Mouse (Mus musculus): Measurements from ENCODE around the gene Pcdh9.

Gene Pcdh9

DNA sequence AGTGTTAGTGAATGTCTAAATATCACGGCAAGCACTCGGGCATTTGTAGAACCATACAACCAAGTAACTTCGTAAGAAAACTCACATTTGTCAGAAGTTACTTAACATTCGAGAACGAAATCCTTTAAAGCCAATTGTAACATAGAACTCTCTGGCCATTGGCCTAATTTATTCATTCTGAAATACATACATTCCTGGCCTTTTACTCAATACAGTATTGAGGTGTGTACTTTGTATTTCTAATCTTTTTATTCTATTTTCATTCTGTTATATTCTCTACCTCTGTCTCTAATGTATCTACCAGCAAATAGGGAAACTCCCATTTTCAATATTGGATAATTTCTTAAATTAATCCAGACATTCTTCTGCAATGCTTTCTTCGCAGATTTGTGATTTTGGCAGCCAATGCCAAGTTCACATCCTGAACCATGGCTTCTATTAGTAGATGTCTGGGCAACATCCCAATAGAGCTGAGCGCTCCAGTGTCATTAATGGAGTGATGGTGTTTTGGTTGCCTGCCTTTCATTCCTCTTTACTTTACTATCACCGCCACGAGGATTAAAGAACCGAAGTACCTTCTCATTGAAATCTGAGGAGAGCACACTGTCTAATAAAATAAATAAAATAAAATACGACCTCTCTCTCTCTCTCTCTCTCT, 346.4 kb downstream of the Pcdh9 start:
- DNase-seq = no peak

DNA sequence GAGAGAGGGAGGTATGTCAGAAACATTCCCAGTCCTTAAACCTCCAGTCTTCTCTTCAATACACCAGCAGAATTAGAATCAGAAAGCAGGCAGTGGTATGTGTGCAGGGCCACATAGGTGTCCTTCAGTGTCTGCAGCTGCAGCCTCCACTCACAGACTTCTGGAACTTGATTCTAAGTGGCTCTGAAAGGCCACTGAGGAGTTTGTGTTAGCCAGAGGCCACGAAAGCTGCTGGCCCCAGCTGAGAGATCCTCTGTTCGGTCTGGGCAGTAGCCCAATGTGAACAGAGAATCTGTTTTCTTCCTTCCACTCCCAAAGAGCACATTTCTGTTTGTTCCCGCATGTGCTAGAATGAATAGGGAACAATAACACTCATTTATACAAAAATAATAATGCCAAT, 346.9 kb downstream of the Pcdh9 start:
- no peak for DNase-seq

DNA sequence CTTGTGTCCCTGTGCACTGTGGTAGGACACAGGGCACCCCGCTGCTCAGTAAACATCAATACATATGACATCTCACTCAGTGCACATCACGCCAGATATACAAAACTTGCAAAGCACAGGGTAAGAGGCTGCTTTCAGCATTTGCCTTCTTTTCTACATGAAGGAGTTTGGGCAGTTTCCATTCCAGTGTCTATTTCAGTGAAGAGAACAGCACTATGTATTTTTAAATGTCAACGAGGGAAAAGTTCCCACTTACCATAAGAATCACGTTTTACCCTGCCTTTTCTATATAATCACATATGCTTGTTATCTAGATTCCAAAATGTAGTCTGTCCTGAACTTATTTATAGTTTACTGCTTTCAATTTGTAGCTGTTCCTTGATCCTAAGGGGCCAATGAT, 355.6 kb downstream of the Pcdh9 start:
- DNase-seq = no peak

DNA sequence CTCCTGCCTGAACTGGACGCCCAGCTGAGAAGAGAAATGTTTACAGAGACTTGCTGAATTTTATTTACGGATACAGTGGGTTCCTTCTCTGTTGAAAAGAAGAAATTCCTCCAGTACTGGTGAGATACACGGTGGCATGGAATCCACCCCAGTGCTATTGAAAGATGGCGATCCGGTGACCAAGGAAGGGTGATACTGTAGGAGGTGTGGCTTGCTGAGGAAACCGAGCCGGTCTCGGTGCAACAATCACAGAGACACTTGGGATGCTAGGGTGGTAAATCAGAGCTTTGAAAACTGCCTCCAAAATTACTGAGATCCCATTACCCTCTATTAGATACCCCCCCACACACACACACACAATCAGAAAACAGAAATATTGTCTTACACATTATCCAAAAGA, 367.0 kb downstream of the Pcdh9 start:
- no peak for DNase-seq

DNA sequence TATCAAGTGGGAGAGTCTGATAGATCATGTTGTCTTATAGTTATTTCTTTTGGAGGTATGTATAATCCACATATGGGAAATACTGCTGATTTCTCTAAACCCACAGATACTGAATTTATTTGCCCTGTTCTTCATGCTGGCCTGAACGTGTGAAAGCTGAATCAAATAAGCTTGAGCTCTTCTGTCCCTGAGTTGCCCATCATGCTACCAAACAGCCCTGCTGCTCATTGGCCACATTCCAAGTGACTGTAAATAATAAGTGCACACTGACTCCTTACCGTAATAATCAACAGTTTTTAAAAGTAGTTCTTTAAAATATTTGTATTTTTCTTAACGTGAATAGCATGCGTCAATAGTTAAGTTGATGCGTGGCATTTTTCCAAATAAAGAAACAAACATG, 370.3 kb downstream of the Pcdh9 start:
- DNase-seq = no peak

DNA sequence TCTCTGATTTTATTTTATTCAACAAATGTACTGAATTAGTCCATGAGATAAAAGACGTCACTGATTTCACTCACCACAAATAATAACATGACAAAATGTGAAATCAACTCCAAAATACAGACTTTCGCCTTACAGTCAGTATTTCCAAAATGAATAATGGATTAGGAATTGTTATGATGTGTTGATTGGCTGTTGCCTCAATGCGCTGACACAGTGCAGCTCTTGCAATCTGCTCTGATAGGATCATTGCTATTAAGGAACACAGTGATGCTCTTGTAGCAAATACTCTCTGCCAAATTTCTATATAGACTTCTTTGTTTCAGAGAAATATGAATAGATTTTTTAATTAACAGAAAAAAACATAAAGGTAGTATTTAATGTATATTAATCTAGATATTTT, 373.8 kb downstream of the Pcdh9 start:
- no peak for DNase-seq

DNA sequence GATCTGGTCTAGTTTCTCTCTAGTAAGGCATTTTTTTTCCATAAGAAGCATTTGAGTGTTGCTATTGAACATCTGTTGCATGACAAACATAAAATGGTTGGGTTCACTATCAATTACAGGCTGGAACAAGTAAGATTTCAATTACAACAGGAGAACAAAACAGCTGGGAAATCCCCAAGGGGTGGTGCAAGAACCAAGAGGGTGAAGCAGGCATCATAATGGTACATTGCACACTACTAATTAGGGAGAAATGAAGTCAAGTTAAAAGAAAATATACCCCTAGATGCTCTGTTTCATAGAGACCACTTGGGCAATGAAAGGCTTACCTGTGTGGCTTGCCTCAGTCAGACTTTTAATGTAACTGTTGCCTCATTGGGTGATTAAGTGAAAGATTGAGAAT, 384.4 kb downstream of the Pcdh9 start:
- no peak for DNase-seq

DNA sequence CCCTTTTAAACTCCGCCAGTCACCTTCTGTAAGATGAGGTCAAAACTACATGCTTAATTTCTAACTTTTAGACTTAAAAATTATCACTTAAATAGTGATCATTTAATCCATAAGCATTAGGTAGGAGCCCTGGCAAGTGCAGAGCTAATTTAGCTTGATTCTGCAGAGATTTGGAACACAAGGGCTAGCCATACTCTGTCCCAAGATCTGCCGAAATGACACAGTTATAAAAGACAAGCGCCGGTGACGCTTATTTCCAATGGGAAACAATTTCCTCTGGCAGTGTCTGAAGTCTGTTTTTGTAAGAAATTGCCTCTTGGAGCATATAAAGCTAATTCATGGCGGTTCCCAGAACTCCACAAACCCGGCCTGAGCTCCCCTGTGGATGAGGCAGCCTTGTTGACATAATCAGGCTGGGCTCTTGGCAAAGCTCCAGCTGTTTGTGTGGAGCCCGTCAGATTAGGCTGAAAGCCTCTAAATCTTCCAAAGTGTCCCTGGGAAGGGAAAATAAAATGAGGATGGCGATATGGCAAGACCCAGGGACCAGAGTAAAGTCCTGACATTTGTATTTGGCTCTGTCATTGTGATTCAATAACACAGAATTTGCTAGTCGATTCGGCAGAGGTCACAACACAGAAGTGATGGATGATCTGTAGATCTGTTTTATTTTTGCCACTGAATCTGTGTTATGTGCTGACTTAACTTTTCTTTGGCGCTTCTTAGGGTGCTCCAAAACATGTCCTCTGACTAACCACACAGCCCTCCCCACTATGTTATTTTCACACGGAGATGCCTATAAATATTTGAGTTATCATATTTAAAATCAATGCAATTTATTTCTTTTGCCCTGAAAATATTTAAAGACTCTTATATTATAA, 391.4 kb downstream of the Pcdh9 start:
- no peak for DNase-seq

DNA sequence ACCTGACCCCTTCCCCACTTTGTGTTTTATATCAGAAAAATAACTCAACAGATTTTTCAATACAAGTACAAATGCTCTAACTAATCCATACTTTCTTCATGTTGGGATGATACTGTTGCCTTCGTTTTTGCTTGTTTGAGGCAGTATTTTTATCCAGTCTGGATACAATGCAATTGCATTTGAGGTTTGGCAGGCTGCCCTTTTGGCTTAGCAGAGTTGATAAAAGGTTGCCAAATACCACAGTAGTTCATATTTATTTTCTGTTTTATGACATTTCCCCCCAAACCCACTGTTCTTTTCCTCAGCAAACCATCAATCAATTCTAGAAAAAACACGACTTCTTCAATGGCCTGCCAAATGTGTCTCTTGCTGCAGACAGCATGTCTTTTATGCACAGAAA, 415.5 kb downstream of the Pcdh9 start:
- no peak for DNase-seq

DNA sequence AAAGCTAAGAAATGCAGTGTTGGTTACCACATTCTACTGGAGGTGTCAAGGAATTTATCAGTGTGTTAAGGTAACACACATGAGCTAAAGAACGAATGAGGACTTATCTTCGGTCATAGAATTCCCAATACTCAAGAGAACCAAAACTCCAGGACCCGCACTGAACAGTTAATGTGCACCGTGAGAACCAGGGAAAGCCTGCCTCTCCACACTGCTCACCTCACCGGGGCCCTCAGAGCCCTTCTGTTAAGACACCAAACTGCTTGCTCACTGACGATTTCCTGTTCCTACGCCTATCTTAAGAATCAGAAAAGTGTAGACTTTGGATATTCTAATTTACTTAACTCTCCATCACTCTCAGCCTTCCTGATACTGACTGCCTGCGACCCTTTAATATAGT, 418.0 kb downstream of the Pcdh9 start:
- no peak for DNase-seq

DNA sequence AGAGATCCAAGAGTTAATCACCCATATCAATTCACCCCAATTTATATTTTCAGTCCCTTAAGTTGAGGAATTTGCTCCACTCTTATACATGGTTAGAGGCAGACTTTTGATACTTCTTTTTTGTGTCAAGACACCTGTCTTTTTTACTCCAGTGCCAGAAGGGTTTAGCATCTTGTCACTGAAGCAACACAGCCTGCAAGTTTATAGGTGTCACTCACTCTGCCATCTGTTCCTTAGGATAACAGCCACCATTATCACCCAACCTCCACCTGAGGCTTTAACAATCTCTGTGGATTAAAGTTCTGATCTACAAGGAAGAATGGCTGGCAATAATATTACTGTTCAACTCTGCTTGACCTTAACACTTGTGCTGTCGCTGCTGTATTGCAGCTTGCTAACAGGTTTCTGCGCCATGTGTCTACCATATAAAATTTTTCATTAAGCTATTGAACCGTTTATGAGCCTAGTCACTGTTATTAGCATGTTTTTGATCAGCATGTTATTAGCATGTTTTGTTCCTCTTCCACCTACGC, 427.1 kb downstream of the Pcdh9 start:
- DNase-seq = no peak

DNA sequence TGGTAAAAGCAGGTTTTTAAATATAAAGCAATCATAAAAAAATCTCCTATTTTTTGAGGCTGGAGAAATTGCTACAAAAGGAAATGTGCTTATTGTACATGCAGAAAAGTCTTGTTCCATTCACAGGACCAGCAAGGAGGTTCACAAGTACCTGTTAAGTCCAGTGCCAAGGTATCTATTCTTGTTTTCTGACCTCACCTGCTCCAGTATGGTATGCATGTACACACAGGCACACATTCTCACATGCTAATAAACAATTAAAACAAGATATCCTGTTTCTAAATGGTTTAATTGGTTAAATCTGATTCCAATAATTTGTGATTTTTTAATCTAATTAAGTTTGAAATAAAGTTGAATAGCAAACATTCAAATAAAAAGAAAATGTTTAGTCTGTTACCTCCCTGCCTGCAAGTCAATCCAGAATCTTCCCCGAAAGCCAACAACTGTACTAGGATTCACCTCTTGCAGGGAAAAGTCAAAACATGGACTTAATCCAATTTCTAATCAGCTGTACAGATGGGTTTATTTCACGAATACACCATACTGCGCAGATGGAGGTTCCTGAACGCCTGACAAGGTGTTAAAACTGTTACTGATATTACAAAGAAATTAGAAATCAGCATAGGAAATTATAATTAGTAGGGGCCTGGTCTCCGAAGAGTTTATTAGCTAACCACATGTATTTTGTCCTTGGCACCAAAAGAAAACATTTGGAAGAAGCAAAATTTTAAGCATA, 439.4 kb downstream of the Pcdh9 start:
- DNase-seq = no peak

DNA sequence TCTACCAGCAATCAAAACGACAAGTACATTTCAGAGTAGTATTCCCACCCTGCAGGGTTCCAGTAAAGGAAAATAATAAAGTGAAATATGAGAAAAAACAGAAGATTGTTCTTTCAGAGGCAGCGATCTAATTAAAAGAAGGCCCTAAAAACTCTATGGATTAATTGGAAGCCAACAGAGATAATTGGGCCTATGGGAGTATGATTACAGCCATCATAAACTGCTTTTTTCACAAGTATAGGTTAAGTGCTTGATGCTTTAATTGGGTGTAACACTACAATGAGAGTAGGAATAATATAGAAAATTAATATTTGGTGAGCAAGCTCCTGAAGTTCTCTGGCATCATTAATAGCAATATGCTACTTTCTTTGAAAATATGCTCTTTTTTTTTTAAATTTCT, 448.6 kb downstream of the Pcdh9 start:
- no peak for DNase-seq

DNA sequence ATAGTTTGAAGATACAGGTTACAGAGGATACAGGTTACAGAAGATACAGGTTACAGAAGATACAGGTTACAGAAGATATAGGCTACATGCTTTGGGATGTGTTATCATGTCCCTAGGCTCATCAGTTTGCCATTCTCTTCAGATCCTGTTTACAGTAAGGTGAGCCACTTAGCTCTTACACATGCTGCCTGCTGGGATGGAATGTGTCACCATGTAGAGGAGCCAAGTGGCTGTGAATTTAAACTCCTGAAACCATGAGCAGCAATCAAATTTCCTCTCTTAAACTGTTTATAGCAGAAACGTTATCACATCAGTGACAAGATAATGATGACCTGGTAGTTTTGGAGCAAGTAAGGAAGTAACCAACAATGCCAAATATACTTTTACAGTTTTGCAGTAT, 453.3 kb downstream of the Pcdh9 start:
- DNase-seq = no peak

DNA sequence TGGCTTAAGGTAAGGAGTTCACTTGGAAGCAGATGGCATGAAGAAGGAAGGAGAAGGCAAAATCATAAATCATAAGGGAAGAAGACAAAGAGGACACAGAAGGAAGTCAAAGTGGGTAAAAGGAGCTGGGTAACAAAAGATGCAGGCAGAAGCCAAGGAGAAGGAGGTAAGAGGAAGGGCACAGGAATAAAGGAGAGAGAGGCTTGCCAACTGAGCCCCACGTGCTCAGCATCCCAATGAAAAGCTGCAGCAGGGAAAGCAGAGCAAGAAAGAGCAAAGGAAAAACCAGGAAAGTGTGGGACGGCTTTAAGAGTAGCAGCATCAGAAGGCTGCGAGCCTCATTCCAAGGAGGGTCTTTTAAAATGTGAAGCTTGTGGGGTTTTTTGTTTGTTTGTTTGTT, 473.7 kb downstream of the Pcdh9 start:
- DNase-seq = no peak

DNA sequence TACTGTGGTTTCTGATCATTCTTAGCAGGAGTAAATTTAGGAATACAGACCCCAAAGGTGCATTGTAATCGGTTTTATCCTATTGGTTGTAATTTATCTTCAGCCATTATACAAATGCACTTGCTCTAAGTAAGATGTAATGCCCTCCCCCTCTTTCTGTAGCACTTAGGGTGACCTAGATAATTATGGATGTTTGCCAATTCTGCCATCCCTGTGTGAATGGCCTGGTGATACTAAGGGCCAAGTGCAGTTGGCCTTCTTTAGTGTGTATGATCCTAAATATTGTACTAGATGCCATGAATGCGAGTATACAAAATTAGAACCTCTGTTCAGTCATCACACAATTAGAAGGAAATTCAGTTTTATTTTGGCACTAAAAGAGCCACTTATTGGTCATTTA, 475.0 kb downstream of the Pcdh9 start:
- DNase-seq = no peak

DNA sequence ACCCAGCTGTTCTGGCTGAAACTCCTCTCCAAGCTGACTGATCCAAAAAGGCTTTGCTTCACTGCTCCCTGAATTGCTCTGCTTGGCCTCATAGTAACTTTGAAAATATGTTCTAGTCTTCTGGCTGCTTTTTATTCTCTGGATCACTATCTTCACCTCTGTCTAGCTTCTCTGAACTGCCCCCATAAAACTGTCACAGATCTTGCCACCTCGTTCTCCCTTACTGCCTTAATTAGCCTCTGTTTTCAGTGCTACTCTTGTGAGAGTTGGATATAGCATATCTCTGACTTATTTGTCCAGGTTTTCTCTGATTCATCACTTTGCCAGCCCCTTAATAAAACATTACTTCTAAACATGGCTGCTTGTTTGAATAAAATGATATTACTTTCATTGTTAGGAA, 481.2 kb downstream of the Pcdh9 start:
- DNase-seq = no peak

DNA sequence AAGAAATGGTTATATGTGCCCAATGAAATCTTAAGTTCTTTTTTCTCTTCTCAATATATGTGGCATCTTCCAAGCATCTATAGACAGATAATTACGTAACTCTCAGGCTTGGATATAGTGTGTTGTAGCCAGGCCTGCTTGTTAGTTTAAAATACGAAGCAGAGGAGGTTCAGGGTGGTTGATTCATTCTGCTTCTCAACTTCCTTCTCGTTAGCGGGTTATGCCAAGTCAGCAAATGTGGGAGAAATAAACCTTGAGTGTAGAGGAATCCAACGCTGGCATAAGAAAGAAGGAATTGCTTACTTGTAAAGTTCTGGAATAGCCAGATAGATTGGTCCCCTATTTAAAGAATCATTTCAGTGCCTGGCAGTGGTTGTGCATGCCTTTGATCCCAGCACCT, 482.7 kb downstream of the Pcdh9 start:
- DNase-seq = no peak

DNA sequence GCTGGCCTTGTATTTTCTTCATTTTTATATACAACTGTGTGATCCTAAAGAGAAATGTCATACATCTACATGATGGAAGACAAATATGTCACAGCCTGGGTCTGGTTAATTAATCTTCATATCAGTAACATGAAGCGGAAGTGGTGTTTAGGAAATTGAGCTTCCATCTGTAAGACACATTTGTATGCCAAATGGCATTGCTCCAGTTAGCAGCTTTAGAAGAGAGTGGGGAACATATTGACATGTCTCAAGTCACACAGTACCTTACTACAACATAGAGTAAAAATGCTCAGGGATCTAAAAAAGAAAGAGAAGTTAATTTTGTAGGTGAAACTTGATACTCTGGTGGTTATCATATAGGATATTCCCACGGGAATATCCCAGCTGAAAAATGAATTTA, 505.4 kb downstream of the Pcdh9 start:
- DNase-seq = no peak

DNA sequence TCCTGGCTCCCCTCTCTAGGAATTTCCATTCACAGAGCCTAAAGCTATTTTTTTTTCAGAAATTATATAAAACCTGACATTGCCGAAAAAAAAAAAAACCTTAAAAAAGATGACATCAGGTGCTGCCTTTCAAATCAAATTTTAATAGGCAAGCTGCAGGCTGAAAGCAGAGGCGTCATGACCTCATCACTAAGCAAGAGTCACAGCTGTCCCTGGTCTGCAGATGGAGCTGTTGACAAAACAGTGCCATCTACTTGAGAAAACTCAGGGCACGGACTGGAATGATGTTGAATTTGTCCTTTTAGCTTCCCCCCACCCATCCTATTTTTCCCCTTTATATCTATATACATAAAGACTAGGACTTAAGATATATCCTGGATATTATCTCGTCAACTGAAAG, 509.3 kb downstream of the Pcdh9 start:
- DNase-seq = no peak

DNA sequence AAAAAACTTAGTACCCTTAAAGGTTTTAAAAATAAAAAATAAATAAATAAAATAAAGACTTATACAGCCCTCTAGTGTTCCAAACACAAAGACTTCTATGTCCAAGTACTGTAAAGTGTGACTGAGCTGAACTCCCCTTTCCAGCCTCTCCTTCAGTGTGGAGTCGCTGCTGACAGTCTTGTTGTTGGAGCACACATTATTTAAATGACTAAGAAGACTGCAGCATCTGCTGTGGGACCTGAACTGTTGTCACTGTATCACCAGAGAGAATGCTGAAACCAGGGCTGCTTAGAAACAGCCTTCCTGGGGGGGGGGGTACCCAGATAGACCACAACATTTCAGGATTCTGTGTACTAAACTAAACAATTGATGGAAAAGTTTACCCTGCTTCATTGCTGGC, 509.7 kb downstream of the Pcdh9 start:
- DNase-seq = no peak

DNA sequence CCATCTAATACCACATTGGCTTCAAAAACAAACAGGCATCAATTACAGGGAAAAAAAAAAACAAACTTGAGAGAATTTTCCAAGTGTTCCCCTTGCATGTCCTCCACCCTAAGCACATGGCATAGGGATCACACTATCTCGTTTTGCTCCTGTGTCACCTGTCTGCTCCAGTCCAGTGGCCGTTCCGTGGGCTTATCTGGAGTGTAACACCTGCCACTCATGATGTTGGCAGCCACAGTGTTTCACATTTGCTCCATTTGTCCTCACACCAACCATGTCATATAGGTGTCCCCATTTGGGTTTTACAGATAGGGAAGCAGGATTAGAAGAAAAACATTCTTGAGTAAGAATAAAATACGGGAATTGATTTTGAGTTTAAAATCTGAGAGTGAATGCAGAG, 514.3 kb downstream of the Pcdh9 start:
- no peak for DNase-seq

DNA sequence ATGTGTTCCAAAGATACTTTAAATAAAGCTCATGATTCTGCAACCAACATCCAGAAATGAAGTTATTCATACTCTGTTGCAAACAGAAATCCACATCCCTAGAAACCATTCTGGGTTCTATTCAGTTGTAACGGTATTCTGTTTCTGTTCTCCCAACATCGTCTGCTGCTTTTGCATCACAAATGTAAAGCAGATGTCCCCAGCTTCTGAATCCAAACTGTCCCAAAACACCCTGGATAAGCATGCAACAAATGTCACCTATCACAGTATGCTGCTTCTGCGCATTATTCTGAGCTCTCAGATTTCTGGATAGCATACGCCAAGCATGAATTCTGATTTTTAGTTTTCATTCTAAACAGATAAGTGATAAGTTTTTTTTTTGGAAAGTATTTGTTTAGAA, 516.3 kb downstream of the Pcdh9 start:
- no peak for DNase-seq

DNA sequence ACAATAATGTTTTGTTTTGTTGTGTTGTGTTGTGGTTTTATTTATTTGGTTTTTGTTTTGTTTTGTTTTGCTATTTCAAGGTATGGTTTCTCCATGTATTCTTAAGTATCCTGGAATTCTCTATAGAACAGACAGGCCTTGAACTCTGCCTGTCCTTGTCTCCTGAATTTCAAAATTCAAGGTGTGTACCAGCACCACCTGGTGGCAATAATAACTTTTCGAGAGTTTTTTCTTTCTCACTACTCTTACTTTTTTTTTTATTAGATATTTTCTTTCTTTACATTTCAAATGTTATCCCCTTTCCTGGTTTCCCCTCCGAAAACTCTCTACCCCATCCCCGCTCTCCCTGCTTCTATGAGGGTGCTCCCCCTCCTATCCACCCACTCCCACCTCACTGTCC, 536.3 kb downstream of the Pcdh9 start:
- DNase-seq = no peak

Data from thymus, postnatal 36 days (tissue).